In genomic region chr2:118540691-118541117, GRCm38 (mm10) we compare ENCODE assay signal across 8 mouse cellular contexts. TPM values are rescaled to one million over a fixed set of nuclear protein-coding genes. Genes with fewer than 3 reads are reported as not detected.
DNase-seq lines count a peak whose midpoint lies in the region; ATAC-seq lines count a peak whose summit lies in the region.

No protein-coding gene starts in this region.

- peaks cover 78% of the 10 kb centered on the region for H3K4me1 ChIP-seq in embryonic facial prominence, embryonic 13.5 days
- H3K4me1 ChIP-seq in stomach, embryonic 16.5 days (ENCODE audit: control insufficient read depth, insufficient read depth, low read length): peaks cover 76% of the 10 kb centered on the region

- 0 out of 2 replicates have a peak overlapping the region, but pooled peaks have one; percentile 16 for H3K9ac ChIP-seq in embryonic facial prominence, embryonic 13.5 days
- peak overlapping the region; percentile 61 for H3K9ac ChIP-seq in stomach, embryonic 16.5 days (ENCODE audit: low read length)

- H3K36me3 ChIP-seq in embryonic facial prominence, embryonic 13.5 days: peaks cover 6% of the 10 kb centered on the region
- H3K36me3 ChIP-seq in stomach, embryonic 16.5 days (ENCODE audit: control insufficient read depth, insufficient read depth, low read length): peaks cover 2% of the 10 kb centered on the region; the same call in 1 of the 2 replicates

- no peak overlapping the region for H3K4me3 ChIP-seq in embryonic facial prominence, embryonic 13.5 days
- H3K4me3 ChIP-seq in stomach, embryonic 16.5 days (replicated peaks; ENCODE audit: low read length): no peak overlapping the region

- no peak for ATAC-seq in CD4-positive, CD25-positive, alpha-beta regulatory T cell, adult 4 months
- ATAC-seq in embryonic facial prominence, embryonic 13.5 days (ENCODE audit: insufficient number of reproducible peaks, insufficient read depth, low FRiP score, low TSS enrichment, low read depth): no peak
- ATAC-seq in stomach, embryonic 16.5 days (ENCODE audit: insufficient read depth, low FRiP score): peak; percentile 77

- peak overlapping the region; percentile 83 for H3K27ac ChIP-seq in embryonic facial prominence, embryonic 13.5 days
- H3K27ac ChIP-seq in stomach, embryonic 16.5 days (ENCODE audit: low read length): peak overlapping the region; percentile 98

- 17% methylated on average over 6 of the region's 6 CpGs for WGBS in embryonic facial prominence, embryonic 13.5 days
- 2% methylated on average over 6 of the region's 6 CpGs for WGBS in stomach, embryonic 16.5 days

- DNase-seq in CD4-positive, CD25-positive, alpha-beta regulatory T cell, adult 2 months (ENCODE audit: low read depth, low spot score): peak; percentile 41
- peak; percentile 55 to 62 for DNase-seq in B cell, adult 2 months
- peak; percentile 21 for DNase-seq in induced T-regulatory cell, adult 2 months (ENCODE audit: low read depth)
- peak; percentile 63 to 75 for DNase-seq in lung, adult 18-20 months
- DNase-seq in right cerebral cortex, postnatal 25 days: no peak

- no peaks in the 10 kb centered on the region for H3K27me3 ChIP-seq in embryonic facial prominence, embryonic 13.5 days
- H3K27me3 ChIP-seq in stomach, embryonic 16.5 days (ENCODE audit: control insufficient read depth, insufficient read depth, low read length): no peaks in the 10 kb centered on the region

- H3K9me3 ChIP-seq in embryonic facial prominence, embryonic 13.5 days: no peaks in the 10 kb centered on the region
- no peaks in the 10 kb centered on the region for H3K9me3 ChIP-seq in stomach, embryonic 16.5 days (replicated peaks; ENCODE audit: control insufficient read depth, low read length)

- 0 out of 2 replicates have a peak overlapping the region, but pooled peaks have one; percentile 3 for H3K4me2 ChIP-seq in embryonic facial prominence, embryonic 13.5 days
- peak overlapping the region; percentile 23 for H3K4me2 ChIP-seq in stomach, embryonic 16.5 days (ENCODE audit: low read depth, low read length)

RNA-seq across cellular contexts. Expression of gene Bmf, which starts 8.8 kb away (rescaled TPM):
- polyA plus RNA-seq in CD4-positive, CD25-positive, alpha-beta regulatory T cell, adult 4 months (2017; shearing (Covaris generic)): 1 to 10 TPM; 1.3 to 4.2 TPM
- 4.1 and 4.3 TPM in 2 replicates for polyA plus RNA-seq in embryonic facial prominence, embryonic 13.5 days (2015; fragmentation: Nextera tagmentation; extraction: Ambion mirVana)
- polyA plus RNA-seq in stomach, embryonic 16.5 days (2015; fragmentation: Nextera tagmentation; extraction: Ambion mirVana): 4.2 and 4.4 TPM in 2 replicates

RNA-seq across cellular contexts. Expression of gene Bub1b, which starts 57.3 kb away (rescaled TPM):
- polyA plus RNA-seq in CD4-positive, CD25-positive, alpha-beta regulatory T cell, adult 4 months (2017; shearing (Covaris generic)): 10 to 100 TPM in 1 of 2 experiments, 1 to 10 TPM in 1; 3.0 to 11.1 TPM
- polyA plus RNA-seq in embryonic facial prominence, embryonic 13.5 days (2015; fragmentation: Nextera tagmentation; extraction: Ambion mirVana): 78.0 and 79.2 TPM in 2 replicates
- polyA plus RNA-seq in stomach, embryonic 16.5 days (2015; fragmentation: Nextera tagmentation; extraction: Ambion mirVana): 66.2 and 67.4 TPM in 2 replicates
